Mouse (Mus musculus) thymus, postnatal 10 days (tissue): ENCODE measurements around the gene Trpm1.

Experiments
- DNase-seq, 2 experiments: peaks; one replicate each; pipeline ENCODE4 v3.0.0; 2021; ENCODE audit warnings: low spot score in 2 of 2

The Trpm1 gene

DNA sequence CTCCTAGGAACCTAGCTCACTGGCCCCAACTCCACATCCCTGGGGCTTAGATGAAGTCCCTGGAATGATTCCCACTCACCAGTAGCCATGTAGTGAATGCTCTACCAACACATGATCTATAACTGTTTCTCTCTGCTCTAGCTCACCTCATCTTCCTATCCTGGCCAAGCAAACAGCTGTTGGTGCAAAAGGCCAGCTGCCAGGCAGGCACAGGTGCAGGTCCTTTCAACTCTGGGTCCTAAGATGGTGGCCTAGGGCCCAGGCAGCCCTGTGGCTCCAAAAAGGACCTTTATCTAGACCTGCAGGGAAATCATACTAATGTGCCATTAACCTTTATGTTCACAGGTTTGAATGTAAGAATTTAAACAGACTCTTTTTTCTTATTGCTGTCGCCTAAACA, 10.3 kb downstream of the Trpm1 start:
- DNase-seq = no peak

DNA sequence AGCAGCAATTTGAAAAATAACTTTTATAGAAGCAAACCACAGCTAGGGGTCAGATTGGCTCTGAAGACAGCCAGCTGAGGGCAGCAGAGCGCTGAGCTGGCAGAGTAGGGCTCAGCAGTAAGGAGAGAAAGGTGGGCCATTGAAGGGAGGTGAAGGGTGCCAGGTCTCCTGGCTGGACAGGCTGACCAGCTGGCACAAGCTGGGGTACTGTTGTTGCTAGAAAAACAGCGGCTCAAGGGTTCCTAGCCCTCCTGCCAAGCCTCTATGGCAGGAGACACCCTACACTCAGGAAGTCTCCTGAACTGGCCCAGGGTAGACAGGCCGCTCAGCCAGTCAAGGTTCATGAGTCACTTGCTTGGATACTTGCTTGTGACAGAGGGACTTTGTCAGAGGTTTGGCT, 11.4 kb downstream of the Trpm1 start:
- peak in 1 of 2 experiments; percentile 67 for DNase-seq

DNA sequence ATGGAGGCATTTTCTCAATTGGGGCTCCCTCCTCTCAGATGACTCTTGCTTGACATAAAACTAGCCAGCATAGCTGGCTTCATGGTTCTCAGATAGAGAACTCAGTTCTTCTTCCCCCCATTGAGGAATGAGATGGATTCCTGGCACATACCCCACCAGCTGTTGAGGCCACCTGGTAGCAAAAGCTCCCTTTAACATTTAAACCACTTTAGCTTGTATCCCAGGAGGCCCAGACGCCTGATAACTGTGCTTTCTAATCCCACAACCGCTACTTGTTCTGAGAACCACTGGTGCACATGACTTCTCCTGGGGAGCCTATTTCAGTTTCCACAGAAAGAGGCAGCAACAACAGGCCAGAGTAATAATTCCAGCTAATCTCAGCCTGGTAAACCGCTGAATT, 12.4 kb downstream of the Trpm1 start:
- no peak for DNase-seq

DNA sequence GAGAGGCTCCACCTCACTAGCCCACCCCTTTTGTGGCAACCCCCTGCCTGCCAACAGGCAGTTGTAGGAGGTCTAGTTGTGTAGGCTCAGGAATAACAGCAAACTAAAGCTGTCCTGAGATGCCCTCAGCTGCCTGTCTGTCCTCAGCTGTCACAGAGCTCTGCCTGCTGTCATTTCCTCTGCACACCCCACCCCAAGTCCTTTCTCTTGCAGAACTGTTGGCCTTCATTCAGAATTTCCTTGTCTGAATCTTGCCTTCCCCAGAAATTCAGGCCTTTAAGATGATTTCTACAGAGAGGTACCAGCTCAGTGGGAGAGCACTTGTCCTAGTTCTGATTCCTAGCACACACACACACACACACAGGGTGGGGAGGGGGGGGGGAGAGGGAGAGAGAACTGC, 13.1 kb downstream of the Trpm1 start:
- DNase-seq = no peak

DNA sequence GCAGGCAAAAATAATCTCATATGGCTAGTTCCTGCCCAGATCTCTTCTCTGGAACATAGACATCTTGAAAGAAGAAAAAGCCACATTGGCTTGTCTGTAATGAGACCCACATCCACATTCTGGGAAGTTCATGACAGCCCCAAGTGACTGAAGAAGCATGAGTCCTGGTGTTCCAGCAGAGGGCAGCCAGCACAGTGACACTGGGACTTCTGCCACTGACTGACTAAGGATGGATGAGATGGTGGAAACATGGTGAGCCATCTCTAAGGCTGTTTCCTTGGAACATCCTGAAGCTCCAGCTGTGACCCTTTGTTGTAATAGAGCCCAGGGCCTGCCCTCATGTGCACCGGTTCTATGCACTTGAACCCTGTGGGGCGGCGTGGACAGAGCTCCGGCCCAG, 25.7 kb downstream of the Trpm1 start:
- no peak for DNase-seq

DNA sequence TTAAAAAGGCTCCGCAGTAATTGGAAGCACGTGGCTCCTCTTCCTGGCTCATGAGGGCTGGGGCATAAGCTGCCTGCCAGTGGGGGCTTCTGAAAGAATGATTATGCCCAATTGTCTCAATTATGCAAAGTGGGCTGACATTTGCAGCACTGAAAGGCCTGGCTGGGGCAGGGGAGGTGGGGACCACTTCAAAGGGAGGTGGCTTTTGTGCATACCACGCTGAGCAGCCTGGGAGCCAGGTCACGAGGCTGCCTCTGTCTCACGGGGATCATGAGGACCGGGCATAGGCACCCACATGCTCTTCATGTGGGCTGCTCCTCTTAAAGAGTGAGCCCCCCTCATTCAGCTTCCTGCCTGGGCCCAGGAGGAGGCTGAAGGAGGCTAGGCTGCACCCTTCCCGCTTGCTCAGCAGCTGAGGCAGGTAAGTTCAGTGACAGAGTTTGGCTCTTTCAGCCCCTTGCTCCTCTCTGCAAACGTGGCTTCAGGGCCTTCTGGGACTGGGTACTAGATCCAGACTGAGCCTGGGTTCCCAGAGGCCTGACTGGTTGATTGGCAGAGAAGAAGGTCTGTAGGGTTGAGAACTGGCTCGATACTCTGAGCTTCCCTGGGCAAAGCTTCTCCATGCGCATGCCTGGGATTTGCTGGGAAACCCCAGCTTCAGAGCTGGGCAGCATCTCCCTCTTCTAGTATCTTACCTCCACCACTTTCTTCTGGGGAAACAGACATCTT, 31.7 kb downstream of the Trpm1 start:
- peak; percentile 34 to 52 for DNase-seq

DNA sequence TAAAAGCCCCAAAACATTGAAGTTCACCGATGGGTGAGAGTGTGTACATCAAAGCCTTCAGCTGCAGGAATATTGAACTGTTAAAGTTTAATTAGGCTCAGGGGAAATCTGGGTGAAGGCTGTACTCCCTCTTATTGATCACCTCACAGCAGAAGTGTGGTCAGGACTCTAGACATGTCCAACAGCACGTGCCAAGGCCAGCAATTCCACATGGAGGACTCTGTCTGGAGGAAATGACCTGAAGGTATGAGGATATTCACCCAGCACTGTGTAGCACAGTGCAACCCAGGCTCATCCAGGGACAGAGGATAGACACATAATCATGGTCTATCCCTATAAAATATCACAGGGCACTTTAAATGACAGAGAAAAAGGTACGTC, 32.3 kb downstream of the Trpm1 start:
- DNase-seq = no peak

DNA sequence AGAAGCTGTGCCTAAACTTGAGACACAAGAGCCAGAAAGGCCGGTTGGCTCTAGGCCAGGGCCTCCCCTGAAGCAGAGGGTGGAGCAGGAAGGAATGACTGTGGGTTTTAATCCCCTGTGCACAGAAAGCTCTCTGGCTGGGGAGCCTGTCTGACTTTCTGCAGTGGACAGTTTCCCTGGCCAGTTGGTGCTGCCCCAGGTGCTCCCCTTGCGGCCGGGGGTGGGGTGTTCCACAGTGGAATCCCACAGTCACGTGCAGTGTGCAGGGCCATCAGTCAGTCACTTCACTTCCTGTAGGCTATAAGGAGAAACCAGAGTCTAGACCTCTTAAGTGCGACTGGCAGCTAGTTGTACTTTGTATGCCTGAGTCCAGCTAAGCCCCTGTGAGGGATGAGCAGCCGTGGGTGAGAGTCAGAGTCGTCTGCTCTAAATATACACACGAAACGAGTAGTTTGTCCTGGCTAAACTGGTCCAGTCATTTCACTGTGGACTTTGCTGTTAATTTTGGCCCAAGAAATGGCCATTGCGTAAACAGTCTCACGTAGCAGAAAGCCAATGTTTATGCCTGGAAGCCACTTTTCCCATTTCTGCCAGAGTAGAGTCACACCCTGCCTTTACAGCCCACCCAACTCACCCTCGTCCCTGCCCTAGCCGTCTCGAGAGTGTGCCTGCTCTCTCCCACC, 38.8 kb downstream of the Trpm1 start:
- no peak for DNase-seq

DNA sequence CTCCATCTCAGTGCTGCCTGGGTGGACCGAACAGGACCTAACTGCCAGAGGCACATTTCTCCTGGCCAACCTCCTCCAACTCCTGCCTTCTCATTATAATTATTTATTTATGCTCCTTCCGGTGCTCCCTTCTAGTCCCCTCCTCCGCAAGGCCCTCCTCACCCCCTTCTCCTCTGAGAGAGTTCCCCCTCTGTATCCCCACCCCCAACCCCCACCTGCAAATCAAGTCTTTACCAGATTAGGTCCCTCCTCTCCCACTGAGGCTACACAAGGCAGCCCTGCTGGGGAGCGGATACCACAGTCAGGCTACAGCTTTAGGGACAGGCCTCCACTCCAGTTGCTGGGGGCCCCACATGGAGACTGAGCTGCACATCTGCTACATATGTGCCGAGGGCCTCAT, 39.8 kb downstream of the Trpm1 start:
- DNase-seq = no peak

DNA sequence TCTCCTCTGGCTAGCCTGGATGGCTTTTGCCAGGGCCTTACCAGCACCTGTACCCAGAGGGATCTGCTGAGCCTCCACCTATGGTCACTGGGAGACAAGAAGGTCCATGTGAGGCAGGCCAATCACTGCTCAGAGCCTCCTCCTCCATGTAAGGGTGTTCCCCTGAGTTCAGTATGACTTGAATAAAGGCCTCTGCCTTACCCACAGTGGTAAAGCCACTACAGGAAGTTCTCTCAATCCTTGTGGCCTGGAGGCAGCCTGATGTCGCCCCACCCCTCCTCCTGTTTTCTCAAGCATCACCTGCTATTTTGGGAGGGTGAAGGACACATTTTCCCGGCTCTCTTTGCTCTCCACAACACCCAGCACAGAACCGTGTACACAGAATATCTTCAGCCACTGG, 42.5 kb downstream of the Trpm1 start:
- DNase-seq = no peak

DNA sequence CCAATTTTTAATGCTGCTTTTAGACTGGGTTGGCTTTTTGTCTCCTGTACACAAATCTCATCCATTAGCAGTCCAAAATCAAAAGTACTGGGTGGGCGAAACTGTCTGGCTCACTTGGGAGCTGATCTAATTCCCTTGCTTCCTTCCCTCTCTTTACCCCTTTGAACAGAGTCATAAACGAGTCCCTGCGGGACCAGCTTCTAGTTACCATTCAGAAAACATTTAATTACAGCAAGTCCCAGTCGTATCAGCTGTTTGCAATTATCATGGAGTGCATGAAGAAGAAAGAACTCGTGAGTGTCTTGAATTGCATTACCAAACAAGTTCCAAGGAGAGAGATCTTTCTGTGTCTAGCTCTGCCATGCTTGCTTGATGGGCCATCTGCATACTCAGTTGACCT, 55.1 kb downstream of the Trpm1 start:
- DNase-seq = no peak

DNA sequence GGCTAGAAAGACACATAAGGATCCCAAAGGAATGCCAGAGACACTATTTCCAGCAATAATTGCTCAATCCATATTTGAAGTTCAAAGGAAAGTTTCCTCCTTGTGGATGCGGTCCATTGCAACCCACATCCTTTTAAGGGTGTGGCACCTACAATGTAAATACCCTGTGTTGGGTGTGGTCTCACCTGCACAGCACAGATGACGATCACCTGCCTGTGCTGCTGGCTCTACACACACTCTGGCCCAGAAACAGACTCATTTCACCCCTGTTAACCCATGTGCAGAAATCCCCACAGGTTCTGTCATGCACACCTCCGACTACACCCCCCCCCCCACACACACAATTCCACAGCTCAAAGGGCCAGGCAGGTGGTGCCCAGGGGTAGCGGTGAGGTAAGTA, 59.2 kb downstream of the Trpm1 start:
- DNase-seq = no peak

DNA sequence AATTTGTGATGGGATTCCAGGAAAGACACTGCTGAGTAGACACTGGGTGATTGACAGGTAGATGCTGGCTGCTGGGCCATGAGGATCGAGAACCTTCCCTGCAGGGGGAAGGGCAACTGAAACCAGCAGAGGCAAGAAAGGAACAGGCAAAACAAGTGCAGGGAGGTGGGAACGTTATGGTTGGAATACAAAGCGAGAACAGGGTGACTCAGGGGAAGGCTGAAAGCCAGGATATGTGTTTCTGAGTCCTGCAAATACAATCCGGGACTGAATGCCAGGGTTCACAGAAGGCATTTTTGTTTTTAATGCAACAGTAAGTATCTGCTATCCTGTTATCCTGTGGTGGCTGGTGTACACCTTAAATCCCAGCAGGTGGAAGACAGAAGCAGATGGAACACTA, 60.4 kb downstream of the Trpm1 start:
- DNase-seq = no peak

DNA sequence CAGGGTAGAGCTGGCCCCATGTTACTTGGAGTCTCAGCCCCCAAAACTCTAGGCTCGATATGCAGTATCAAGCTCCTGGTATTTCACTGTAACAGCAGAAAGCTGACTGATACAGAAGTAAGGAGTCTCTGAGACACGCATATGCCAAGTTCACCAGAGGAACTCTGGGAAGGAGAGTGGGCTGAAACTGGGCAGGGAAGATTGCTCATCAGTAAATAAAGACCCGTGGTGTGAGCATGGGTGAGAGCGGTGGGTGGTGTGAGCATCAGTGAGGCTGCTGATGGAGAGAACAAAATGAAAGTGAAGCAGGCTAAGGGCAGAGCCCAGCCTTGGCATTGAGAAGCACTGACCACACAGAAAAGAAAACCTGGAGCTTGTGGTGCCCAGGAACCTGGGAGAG, 62.0 kb downstream of the Trpm1 start:
- DNase-seq = no peak

DNA sequence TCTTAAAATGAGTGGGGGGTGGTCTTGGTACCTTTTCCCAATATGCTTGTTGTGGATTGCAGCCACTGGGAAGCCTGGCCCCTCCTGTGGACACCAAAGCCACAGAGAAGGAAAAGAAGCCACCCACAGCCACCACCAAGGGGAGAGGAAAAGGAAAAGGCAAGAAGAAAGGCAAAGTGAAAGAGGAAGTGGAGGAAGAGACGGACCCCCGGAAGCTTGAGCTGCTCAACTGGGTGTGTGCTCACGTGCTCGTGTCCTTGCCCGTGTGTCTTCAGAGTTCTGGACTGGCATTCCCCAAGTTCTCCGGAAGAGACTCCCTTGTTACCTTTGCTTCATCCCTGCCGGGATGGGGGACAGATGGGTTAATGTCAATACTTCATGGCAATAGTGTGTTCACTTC, 63.8 kb downstream of the Trpm1 start:
- DNase-seq = peak in 1 of 2 experiments; percentile 27

DNA sequence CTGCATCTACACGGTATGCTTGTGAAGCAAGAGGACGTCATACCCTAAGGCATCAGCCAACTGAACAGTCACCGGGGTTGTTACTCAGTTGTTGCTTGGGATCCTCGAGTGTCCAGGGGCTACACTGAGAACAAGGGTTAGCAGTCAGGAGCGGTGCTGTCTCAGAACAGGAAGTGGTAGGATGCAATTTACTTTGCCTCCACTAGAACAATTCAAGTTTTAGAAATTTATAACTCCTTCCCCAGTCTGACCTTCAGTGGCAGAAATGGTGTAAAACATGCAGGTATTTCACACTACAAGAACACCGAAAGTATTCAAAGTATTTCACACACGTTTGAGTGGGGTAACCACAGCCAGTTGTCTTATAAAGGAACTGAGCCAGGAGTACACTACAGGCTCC, 66.1 kb downstream of the Trpm1 start:
- no peak for DNase-seq

DNA sequence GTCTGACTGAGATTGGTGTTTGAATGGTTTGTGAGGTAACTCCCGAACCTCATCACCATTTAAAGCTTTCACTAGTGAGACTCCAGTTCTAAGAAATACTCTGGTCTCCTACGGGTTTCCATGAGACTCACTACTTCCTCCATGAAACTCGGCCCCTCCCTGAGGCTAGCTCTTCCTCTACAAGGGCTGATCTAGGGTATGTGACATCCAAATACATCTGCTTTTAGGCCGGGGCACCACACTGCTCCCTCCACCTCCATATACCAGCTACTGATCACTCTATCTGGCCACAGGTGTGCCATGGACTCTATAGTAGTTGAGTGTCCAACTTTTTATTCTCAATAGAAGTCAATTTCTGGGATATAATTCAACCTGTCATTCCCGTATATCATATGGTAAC, 69.6 kb downstream of the Trpm1 start:
- no peak for DNase-seq

DNA sequence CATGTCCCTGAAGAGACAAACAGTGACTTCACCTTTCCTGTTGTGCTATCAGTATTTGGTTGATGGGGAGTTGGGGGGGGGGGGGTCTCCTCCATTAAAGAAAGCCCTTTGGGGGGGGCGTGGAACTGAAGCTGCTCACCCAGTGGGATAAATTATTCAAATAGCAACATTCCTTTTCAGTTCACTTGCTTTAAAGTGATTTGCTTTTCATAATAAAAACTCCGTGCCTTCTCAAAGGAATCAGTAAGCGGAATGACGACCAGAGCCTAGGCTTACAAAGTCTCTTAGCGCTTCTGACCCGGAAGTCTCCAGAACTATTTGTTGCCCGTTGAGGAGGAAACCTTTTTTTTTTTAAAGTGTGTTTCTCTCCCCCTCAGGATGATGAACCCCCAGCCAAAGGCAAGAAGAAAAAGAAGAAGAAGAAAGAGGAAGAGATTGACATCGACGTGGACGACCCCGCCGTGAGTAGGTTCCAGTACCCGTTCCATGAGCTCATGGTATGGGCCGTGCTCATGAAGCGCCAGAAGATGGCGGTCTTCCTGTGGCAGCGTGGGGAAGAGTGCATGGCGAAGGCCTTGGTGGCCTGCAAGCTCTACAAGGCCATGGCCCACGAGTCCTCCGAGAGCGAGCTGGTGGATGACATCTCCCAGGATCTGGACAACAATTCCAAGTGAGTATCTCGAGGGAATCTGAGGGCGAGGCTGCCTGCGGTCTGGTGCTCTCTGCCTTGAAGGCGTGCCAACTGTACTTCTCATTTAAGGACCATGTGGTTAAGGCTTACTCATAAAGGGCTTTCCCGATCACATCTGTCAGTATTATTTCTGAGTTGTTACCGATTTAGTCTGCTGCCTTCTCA, 72.9 kb downstream of the Trpm1 start:
- DNase-seq = no peak

DNA sequence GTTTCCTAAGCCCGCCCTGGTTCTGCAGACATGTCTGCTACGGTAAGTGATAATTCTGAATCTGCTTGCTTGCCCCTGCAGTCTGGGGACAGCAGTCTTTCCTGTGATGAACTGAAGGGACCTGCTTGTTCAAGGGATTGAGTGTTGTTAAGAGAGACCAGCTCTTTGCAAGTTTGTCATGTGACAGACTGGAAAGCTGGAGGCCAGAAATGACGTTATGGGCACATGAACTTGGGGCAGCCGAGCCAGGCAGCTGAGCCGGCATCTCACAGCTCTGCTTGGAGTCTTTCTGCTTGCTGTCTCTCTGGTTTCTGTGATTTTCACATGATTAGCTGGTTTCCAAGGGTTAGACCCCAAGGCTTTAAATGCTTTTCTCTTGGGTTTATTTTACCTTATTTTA, 74.0 kb downstream of the Trpm1 start:
- DNase-seq = no peak

DNA sequence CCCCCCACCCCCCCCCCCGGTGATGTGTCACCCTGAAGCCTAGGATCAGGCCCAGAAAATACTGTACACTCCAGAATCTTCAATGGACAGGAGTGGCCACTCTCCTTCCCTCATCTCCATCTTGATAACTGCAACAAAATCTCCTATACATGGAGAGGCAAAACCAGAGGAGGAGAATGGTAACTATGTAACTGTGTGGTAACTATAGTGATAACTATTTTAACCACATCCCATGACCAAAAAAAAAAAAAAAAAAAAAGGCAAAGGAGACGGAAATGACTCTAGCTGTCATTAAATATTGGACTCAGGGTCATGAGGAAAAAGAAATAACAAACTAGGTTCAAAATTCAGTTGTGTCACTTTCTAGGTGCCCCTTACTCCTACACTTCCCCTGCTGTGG, 74.7 kb downstream of the Trpm1 start:
- no peak for DNase-seq

DNA sequence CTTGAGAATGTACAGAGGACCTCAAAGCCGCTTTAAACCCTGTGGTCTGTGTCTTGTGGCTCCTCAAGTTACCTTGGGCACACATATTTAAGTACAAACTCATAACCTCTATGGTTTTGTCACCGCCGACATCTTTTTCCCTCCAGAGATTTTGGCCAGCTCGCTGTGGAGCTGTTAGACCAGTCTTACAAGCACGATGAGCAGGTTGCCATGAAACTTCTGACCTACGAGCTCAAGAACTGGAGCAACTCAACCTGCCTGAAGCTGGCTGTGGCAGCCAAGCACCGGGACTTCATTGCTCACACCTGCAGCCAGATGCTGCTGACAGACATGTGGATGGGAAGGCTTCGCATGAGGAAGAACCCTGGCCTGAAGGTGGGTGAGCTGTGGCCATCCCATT, 76.3 kb downstream of the Trpm1 start:
- no peak for DNase-seq

DNA sequence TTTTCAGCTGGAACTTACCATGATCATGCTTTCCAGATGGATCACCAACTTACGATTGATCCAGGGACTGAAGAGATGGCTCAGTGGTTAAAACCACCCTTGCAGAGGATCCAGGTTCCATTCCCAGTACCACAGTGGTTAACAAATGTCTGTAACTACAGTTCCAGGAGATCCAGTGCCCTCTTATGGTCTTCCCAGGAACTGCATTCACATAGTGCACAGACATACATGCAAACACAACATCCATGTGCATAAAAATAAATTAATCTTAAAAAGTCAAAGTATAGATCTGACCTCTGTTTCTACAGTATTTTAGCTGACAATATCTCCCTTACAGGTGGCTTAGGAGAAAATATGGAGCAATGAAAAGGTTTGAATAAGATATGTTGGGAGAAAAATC, 77.4 kb downstream of the Trpm1 start:
- DNase-seq = no peak

DNA sequence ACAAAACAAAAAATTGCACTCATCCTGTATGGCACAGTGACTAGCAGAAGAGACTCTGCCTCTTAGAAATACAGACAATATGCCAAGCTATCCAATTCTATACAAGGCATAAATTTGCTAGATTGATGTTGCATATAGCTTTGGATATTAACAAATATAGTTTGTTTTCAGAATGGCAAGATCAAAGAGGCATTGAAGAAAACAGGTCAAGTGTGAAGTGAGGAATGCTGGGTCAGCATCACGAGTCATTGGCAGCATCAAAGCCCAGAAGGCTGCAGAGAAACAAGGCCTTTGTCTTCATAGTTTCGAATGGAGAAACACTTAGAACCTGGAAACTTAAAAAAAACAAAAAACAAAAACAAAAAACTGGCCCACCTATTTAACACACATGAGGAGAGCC, 78.4 kb downstream of the Trpm1 start:
- DNase-seq = no peak
